Mouse (Mus musculus) neural tube, embryonic 15.5 days (tissue): Measurements from ENCODE around the gene Tsnaxip1. TPM values are rescaled to one million over a fixed set of nuclear protein-coding genes. Genes with fewer than 3 reads are reported as not detected.
A peak's percentile ranks its signal among the peaks of the same experiment; 100 is the strongest.

ENCODE experiments used
- ATAC-seq: fragments of 200-750 bp; cut with Nextera tagmentation; 2 replicates; pipeline ENCODE4 v1.8.0; 2017; ENCODE audit warnings: mild to moderate bottlenecking, moderate TSS enrichment, moderate library complexity; ENCODE audit not compliant: low FRiP score
- H3K27ac ChIP-seq: fragments of 300-500 bp; sonication (generic); replicated peaks from 2 replicates; pipeline ENCODE4 v1.5.1; 2015; ENCODE audit warnings: mild to moderate bottlenecking, inconsistent platforms
- H3K27me3 ChIP-seq: fragments of 300-500 bp; sonication (generic); replicated peaks from 2 replicates; pipeline ENCODE4 v1.6.1; 2015; ENCODE audit warnings: inconsistent platforms
- H3K36me3 ChIP-seq: fragments of 300-500 bp; sonication (generic); 2 replicates; pipeline ENCODE4 v1.6.1; 2015; ENCODE audit warnings: inconsistent platforms
- H3K4me1 ChIP-seq: fragments of 300-500 bp; sonication (generic); 2 replicates; pipeline ENCODE4 v1.6.1; 2015; ENCODE audit warnings: inconsistent platforms
- H3K4me2 ChIP-seq: fragments of 300-500 bp; sonication (generic); 2 replicates; pipeline ENCODE4 v1.6.1; 2015; ENCODE audit warnings: inconsistent platforms, mild to moderate bottlenecking, moderate library complexity
- H3K4me3 ChIP-seq: fragments of 300-500 bp; sonication (generic); replicated peaks from 2 replicates; pipeline ENCODE4 v1.5.1; 2015; ENCODE audit warnings: mild to moderate bottlenecking, inconsistent platforms
- H3K9ac ChIP-seq: fragments of 300-500 bp; sonication (generic); replicated peaks from 2 replicates; pipeline ENCODE4 v1.6.1; 2015; ENCODE audit warnings: mild to moderate bottlenecking, inconsistent platforms
- H3K9me3 ChIP-seq: fragments of 300-500 bp; sonication (generic); replicated peaks from 2 replicates; pipeline ENCODE4 v1.6.1; 2016; ENCODE audit warnings: inconsistent platforms
- WGBS: fragments of 180-500 bp; shearing (Covaris S2); methylation state at CpG from one replicate; pipeline ENCODE4 v1.1.7; 2015; ENCODE audit warnings: mixed read lengths; 5-methylcytosine and 5-hydroxymethylcytosine counted together
- polyA plus RNA-seq: library from polyadenylated mRNA; unstranded; fragments of >200 nt; fragmentation: Nextera tagmentation; extraction: Ambion mirVana; gene quantifications from 2 replicates; pipeline ENCODE4 v1.2.1, GENCODE M21; 2015

Gene Tsnaxip1
- 0.28 and 0.47 TPM in 2 replicates for polyA plus RNA-seq

DNA sequence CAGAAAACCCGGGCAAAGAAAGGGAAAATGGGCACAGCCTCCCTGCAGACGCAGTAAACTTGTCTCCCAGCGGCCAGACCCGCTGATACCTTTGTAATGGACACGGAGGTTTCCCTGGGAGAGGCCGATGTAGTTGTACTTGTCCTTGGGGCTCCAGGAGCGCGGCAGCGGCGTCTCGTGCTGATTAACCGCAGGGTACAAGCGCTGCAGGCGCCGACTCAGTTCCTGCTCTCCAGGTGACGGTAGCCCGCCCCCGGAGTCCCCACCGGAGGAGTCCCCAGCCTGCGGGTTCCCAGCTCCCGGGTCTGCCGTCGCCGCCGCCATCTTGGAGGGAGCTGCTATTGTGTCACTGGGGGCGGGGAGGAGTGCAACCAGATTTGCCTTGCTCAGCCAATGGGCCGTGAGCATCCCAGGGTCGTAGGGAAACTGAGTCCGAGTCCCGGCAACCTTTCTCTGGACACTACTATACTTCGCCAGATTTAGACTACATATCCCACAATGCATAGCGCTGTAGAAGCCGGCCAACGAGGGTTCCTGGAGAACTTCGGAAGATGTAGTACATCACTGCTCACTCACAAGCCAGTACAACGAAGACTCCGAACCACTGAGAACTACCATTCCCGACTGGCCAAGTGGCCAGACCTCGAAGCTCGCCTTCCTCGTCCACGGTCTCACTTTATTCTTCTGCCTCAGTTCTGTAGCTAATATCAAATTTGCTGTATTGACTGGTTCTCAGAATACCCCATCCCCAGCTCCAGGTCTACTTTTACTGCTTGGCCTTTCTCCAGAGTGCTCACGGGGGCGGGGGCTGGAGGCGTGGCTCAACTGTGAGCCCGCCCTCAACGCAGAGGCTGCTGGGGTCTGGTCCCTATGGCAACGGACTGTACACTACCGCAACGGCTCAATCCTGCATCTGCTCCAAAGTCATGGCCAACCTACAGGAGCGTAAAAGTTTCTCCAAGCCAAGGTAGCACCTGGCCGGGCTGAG is at the start of gene Tsnaxip1, which contains the start of gene Ranbp10:
TSS of gene Tsnaxip1 (plus strand) at position 871 of the 988 bp plus-strand sequence.
TSS of gene Ranbp10 (minus strand) at position 490 of the 988 bp plus-strand sequence.
- peak within 1 kb of the TSS; percentile 80 for H3K4me2 ChIP-seq
- peak; percentile 99 for ATAC-seq
- WGBS: under 1% methylated on average over 52 of the region's 52 CpGs
- H3K4me1 ChIP-seq: peaks cover 29% of the 10 kb centered on the region
- peaks cover 20% of the 10 kb centered on the region for H3K36me3 ChIP-seq
- H3K4me3 ChIP-seq: peak within 1 kb of the TSS; percentile 90
- peak within 1 kb of the TSS; percentile 95 for H3K9ac ChIP-seq
- H3K27me3 ChIP-seq: no peaks in the 10 kb centered on the region
- H3K27ac ChIP-seq: peak within 1 kb of the TSS; percentile 84
- no peaks in the 10 kb centered on the region for H3K9me3 ChIP-seq

DNA sequence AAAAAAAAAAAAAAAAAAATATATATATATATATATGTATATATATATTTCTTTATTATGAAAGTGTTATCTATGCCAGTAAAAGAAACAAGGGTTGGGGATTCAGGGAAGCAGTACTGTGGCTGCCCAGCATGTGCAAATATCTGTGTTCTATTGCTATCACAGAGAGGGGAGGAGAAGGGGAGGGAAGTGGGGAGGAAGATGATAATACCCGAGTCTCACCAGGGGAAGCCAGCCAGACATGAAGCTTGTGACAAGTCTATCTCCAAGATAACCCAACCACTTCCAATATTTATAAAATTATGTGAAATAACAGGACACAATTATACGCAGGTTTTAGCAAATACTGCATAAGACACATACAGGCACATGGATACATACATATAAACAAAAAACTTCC is 49.7 kb upstream of the Tsnaxip1 start:
- Histone ChIP-seq H3K9ac (no peak overlapping the region), H3K36me3 (peaks cover 87% of the 10 kb centered on the region), H3K27ac (no peak overlapping the region), H3K4me1 (no peaks in the 10 kb centered on the region), H3K4me3 (no peak overlapping the region), H3K4me2 (no peak overlapping the region), H3K27me3 (no peaks in the 10 kb centered on the region), H3K9me3 (no peaks in the 10 kb centered on the region)
- WGBS: 92% methylated on average over 2 of the region's 2 CpGs
- no peak for ATAC-seq

DNA sequence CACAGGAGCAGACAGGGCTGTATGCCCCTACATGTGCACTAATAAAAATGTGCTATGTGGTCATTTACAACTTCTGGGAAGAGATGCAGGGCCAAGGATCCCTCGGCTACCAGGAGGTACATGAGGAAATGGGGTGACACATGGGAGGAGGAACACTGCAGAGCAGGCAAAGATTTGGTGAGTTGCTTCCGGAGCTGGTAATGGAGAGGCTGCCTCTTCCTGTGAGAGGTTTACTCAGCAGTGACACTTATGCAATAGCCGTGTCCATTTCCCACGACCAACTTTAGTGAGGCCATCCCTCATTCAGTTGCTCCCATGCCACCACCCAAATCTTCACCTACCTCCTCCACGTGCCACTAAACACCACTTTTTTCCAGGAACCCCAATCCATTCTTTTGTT is 47.2 kb upstream of the Tsnaxip1 start:
- no peak for ATAC-seq
- H3K4me1 ChIP-seq: no peaks in the 10 kb centered on the region
- no peak overlapping the region for H3K4me3 ChIP-seq
- H3K9ac ChIP-seq: no peak overlapping the region
- H3K9me3 ChIP-seq: no peaks in the 10 kb centered on the region
- peaks cover 75% of the 10 kb centered on the region for H3K36me3 ChIP-seq
- no peaks in the 10 kb centered on the region for H3K27me3 ChIP-seq
- H3K4me2 ChIP-seq: no peak overlapping the region
- WGBS: 92% methylated on average over 5 of the region's 5 CpGs
- no peak overlapping the region for H3K27ac ChIP-seq

DNA sequence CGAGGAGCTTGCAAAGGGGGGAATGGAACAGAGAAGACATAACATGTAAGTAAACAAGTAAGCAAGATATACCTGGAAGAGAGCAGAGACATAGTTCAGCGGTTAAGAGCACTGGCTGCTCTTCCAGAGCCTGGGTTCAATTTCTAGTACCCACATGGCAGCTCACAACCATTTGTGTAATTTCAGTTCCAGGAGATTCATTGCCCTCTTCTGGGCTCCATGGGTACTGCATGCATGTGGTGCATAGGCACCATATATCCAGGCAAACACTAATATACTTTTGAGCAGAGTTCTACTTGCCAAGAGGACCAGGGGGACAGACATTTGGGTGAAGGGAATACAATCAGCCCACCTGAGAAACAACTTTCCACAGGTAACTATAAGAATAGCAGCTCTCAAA is 39.3 kb upstream of the Tsnaxip1 start:
- Histone ChIP-seq H3K4me3 (no peak overlapping the region), H3K27me3 (no peaks in the 10 kb centered on the region), H3K9ac (no peak overlapping the region), H3K9me3 (no peaks in the 10 kb centered on the region), H3K27ac (no peak overlapping the region), H3K4me2 (no peak overlapping the region), H3K4me1 (0 out of 2 replicates have a peak, but pooled peaks cover 4% of the 10 kb centered on the region), H3K36me3 (peaks cover 27% of the 10 kb centered on the region)
- no peak for ATAC-seq
- WGBS: 91% methylated on average over 2 of the region's 2 CpGs

- Histone ChIP-seq H3K36me3 (peaks cover 23% of the 10 kb centered on the region), H3K4me2 (no peak overlapping the region), H3K27me3 (no peaks in the 10 kb centered on the region), H3K4me1 (0 out of 2 replicates have a peak, but pooled peaks cover 4% of the 10 kb centered on the region), H3K9ac (no peak overlapping the region), H3K9me3 (no peaks in the 10 kb centered on the region), H3K4me3 (no peak overlapping the region), H3K27ac (no peak overlapping the region)
- WGBS: 62% methylated on average over 4 of the region's 4 CpGs
- ATAC-seq: no peak
Observed at GRCm38 (mm10) chr8:105788927-105789326, 38.6 kb upstream of the Tsnaxip1 start.

GRCm38 (mm10) chr8:105789626-105790025 is 37.9 kb upstream of the Tsnaxip1 start:
- H3K36me3 ChIP-seq: peaks cover 22% of the 10 kb centered on the region
- ATAC-seq: no peak

DNA sequence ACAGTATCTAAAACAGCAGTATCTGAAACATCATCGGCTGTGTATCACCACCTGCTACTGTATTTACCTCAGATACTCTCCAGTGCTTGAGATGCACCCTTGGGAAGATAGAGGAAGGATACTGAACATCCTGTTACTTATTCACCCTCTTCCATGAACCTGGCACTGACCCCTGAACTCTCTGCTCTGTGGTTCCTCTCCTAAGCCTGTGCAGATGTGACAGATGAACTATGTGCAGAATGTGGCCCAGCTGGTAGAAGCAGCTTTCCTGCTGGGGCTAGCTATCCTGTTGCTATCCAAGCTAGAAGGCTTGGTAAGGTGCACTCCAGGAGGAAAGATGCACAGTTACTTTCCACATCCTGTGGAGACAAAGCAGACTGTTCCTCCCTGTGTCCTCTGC is 34.2 kb upstream of the Tsnaxip1 start:
- no peak overlapping the region for H3K4me2 ChIP-seq
- 0 out of 2 replicates have a peak, but pooled peaks cover 4% of the 10 kb centered on the region for H3K4me1 ChIP-seq
- no peak overlapping the region for H3K27ac ChIP-seq
- WGBS: 90% methylated on average over 1 of the region's 1 CpGs
- no peaks in the 10 kb centered on the region for H3K9me3 ChIP-seq
- no peak overlapping the region for H3K9ac ChIP-seq
- H3K27me3 ChIP-seq: no peaks in the 10 kb centered on the region
- no peak for ATAC-seq
- no peaks in the 10 kb centered on the region for H3K36me3 ChIP-seq
- no peak overlapping the region for H3K4me3 ChIP-seq

More at GRCm38 (mm10) chr8:105789626-105790025, 37.9 kb upstream of the Tsnaxip1 start:
- no peak overlapping the region for H3K4me3 ChIP-seq
- H3K9me3 ChIP-seq: no peaks in the 10 kb centered on the region
- no peaks in the 10 kb centered on the region for H3K27me3 ChIP-seq
- H3K4me2 ChIP-seq: no peak overlapping the region
- H3K9ac ChIP-seq: no peak overlapping the region
- H3K27ac ChIP-seq: no peak overlapping the region
- H3K4me1 ChIP-seq: 0 out of 2 replicates have a peak, but pooled peaks cover 4% of the 10 kb centered on the region

GRCm38 (mm10) chr8:105794009-105794598 is 33.4 kb upstream of the Tsnaxip1 start:
- Histone ChIP-seq H3K9ac (no peak overlapping the region), H3K27ac (no peak overlapping the region), H3K9me3 (no peaks in the 10 kb centered on the region), H3K4me3 (no peak overlapping the region), H3K27me3 (no peaks in the 10 kb centered on the region), H3K36me3 (no peaks in the 10 kb centered on the region), H3K4me2 (no peak overlapping the region), H3K4me1 (peaks cover 7% of the 10 kb centered on the region)
- WGBS: 83% methylated on average over 3 of the region's 3 CpGs
- ATAC-seq: no peak

- Histone ChIP-seq H3K4me1 (peaks cover 8% of the 10 kb centered on the region), H3K9me3 (no peaks in the 10 kb centered on the region), H3K4me2 (no peak overlapping the region), H3K4me3 (no peak overlapping the region), H3K27ac (no peak overlapping the region), H3K9ac (no peak overlapping the region), H3K27me3 (no peaks in the 10 kb centered on the region), H3K36me3 (no peaks in the 10 kb centered on the region)
- no peak for ATAC-seq
- 91% methylated on average over 1 of the region's 1 CpGs for WGBS
Observed at GRCm38 (mm10) chr8:105795785-105796184, 31.7 kb upstream of the Tsnaxip1 start.

DNA sequence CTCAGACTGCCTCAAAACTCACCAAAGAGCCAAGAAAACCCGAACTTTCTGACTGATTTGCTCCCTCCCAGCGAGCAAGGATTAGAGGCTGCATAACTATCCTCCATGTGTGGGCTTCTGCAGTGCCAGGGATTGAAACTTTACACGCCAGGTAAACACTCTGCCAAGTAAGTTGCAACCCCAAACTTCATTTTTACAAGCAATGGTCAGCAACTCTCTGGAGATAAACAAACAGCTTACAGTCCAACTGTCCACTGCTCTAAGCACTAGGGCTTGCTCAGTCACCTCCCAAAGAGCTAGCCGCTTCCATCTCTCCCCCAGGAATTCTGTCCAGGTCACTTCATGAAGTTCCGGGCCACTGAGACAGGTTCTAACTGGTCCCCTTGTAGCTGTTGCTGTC is 29.1 kb upstream of the Tsnaxip1 start:
- Histone ChIP-seq H3K36me3 (0 out of 2 replicates have a peak, but pooled peaks cover 2% of the 10 kb centered on the region), H3K27ac (no peak overlapping the region), H3K4me1 (peaks cover 8% of the 10 kb centered on the region), H3K4me3 (no peak overlapping the region), H3K9me3 (no peaks in the 10 kb centered on the region), H3K9ac (no peak overlapping the region), H3K4me2 (no peak overlapping the region), H3K27me3 (no peaks in the 10 kb centered on the region)
- 94% methylated on average over 5 of the region's 5 CpGs for WGBS
- no peak for ATAC-seq

DNA sequence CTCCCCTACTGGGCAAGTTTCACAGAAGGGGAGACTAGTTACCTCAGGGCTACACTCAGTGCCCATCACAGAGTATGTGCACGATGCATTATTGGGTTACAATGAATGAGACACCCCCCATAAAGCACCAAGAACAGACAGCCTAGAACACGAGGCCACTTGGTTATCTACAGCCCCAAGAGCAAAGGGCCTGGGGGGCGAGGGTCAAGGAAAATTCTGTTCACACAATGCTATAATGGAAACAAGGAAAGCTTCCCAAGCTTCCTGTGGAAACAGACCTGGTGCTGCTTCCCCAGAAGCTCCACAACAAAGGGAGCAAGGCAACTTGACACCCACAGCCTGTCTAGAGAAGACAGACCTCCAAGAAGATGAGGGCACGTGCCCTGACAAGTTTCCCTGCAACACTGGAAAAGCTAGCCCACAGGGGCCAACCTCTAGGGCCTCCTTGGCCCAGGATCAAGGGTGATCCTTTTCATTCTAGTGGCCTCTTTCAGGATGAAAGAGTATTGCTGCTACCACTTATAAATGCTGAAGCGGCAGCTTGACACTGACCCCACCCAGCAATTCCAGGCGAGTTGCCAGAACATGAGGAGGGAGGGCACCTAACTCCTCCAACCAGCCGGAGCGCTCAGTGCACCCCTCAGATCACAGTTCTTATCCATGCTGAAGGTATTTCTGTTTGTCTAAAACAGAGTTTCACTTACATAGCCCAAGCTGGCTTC is 28.3 kb upstream of the Tsnaxip1 start:
- no peak overlapping the region for H3K9ac ChIP-seq
- H3K4me2 ChIP-seq: no peak overlapping the region
- 0 out of 2 replicates have a peak, but pooled peaks cover 2% of the 10 kb centered on the region for H3K36me3 ChIP-seq
- no peaks in the 10 kb centered on the region for H3K27me3 ChIP-seq
- peaks cover 8% of the 10 kb centered on the region for H3K4me1 ChIP-seq
- no peaks in the 10 kb centered on the region for H3K9me3 ChIP-seq
- WGBS: 55% methylated on average over 8 of the region's 8 CpGs
- no peak overlapping the region for H3K27ac ChIP-seq
- no peak overlapping the region for H3K4me3 ChIP-seq
- no peak; the same call in 1 of the 2 replicates for ATAC-seq
